Mouse (Mus musculus) erythroblast, embryonic 14.5 days (primary cell): ENCODE data around the gene Ncam1.

Source experiments
- GATA1 ChIP-seq: IDR thresholded peaks from 2 replicates; pipeline ENCODE4 v1.6.1; 2012; ENCODE audit warnings: low read length, inconsistent platforms, mixed read lengths
- TAL1 ChIP-seq: IDR thresholded peaks from 3 replicates; pipeline ENCODE4 v1.6.1; 2012; ENCODE audit warnings: low read length, inconsistent platforms, mixed read lengths

DNA sequence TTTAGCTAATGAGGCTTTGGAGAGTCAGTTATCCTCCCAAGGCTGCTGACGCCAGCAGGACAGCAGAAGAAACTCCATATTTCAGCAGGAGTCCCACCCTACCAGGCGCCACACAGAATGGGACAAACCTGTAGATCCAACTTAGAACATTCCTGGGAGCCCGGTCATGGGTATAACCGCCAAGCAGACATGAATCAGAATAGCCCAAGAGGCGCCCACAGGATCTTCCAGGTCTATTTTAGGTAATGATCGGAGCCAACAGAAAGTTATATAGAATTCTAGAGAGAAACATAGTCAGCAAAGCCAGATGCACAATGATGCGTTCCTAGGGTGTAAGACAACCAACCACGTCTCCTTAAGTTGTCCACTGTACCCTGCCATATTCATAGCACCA lies 134.8 kb downstream of the Ncam1 start:
- TF ChIP-seq TAL1 (no peak), GATA1 (no peak)
